Mouse (Mus musculus): ENCODE results near the gene Abcc10. TPM values are rescaled to one million over a fixed set of nuclear protein-coding genes. Genes with fewer than 3 reads are reported as not detected.

Gene Abcc10
- total and polyA plus RNA-seq, 3 experiments = 1.1 to 4.1 (median 3.8) TPM

GRCm38 (mm10) chr17:46310515-46310914 is 17.6 kb downstream of the Abcc10 start:
- dilution Hi-C loops (cut with MboI; ENCODE audit: extremely low pct_ligation_motif_present, extremely low pct_unique_long_range_greater_than_20kb, low sequenced_read_pairs) = no loop called here

GRCm38 (mm10) chr17:46309835-46310234 is 18.3 kb downstream of the Abcc10 start:
- TF ChIP-seq ELF1 (IDR thresholded peaks at IDR 0.05; ENCODE audit: low read depth, low read length) (no peak), POLR2AphosphoS2 (IDR thresholded peaks at IDR 0.05; ENCODE audit: low read depth, low read length) (no peak)
- no peaks in the 10 kb centered on the region for H3K27me3 ChIP-seq (replicated peaks)
- in situ Hi-C loops (cut with MboI; ENCODE audit: low pct_ligation_motif_present, low pct_unique_long_range_greater_than_20kb, low sequenced_read_pairs) = no loop called here
- H3K36me3 ChIP-seq (replicated peaks in 1 of 2; ENCODE audit: control insufficient read depth in 1 of 2, insufficient read depth in 1 of 2, low read length in 1 of 2) = peaks cover 9 to 58% of the 10 kb centered on the region in 2 experiments
- no peak overlapping the region for H3K27ac ChIP-seq (ENCODE audit: insufficient read depth, low read depth)
- H3K9me3 ChIP-seq (replicated peaks; ENCODE audit: low read length) = peaks cover 2% of the 10 kb centered on the region
- dilution Hi-C loops (cut with MboI; ENCODE audit: extremely low pct_ligation_motif_present, extremely low pct_unique_long_range_greater_than_20kb, low sequenced_read_pairs) = no loop called here
- no peaks in the 10 kb centered on the region for H3K4me1 ChIP-seq (ENCODE audit: control insufficient read depth in 1 of 2, insufficient read depth in 2 of 2)
- no peak overlapping the region for H3K9ac ChIP-seq (ENCODE audit: insufficient read depth, low read depth)
- no peaks in the 10 kb centered on the region for H3K79me2 ChIP-seq (replicated peaks; ENCODE audit: control insufficient read depth, extremely low read depth, insufficient read depth, poor library complexity, severe bottlenecking)
- no peak overlapping the region for H3K4me2 ChIP-seq (ENCODE audit: insufficient read depth, low read depth, poor library complexity, severe bottlenecking)
- no peak for DNase-seq (ENCODE audit: extremely low read depth)
- H3K4me3 ChIP-seq (replicated peaks in 1 of 3; ENCODE audit: low read depth in 2 of 3, low read length in 2 of 3, poor library complexity in 1 of 3) = no peak overlapping the region

More at GRCm38 (mm10) chr17:46310515-46310914, 17.6 kb downstream of the Abcc10 start:
- no peaks in the 10 kb centered on the region for H3K27me3 ChIP-seq (replicated peaks)
- DNase-seq (ENCODE audit: extremely low read depth) = no peak
- H3K79me2 ChIP-seq (replicated peaks; ENCODE audit: control insufficient read depth, extremely low read depth, insufficient read depth, poor library complexity, severe bottlenecking) = no peaks in the 10 kb centered on the region
- TF ChIP-seq BHLHE40 (IDR thresholded peaks at IDR 0.05; ENCODE audit: low read depth, low read length) (no peak), CTCF (conservative IDR thresholded peaks at IDR 0.05 in 1 of 2, IDR thresholded peaks at IDR 0.05 in 1 of 2; ENCODE audit: low read depth in 2 of 2, low read length in 2 of 2) (no peak), MAX (IDR thresholded peaks at IDR 0.05; ENCODE audit: low read length) (no peak), USF1 (IDR thresholded peaks at IDR 0.05; ENCODE audit: low read depth, low read length) (no peak), IRF4 (IDR thresholded peaks at IDR 0.05; ENCODE audit: low read depth, low read length) (no peak), SIN3A (IDR thresholded peaks at IDR 0.05; ENCODE audit: low read length) (no peak), KAT2A (IDR thresholded peaks at IDR 0.05; ENCODE audit: insufficient replicate concordance, low read length) (no peak), MEF2A (IDR thresholded peaks at IDR 0.05; ENCODE audit: borderline replicate concordance, low read depth, low read length) (no peak), UBTF (IDR thresholded peaks at IDR 0.05; ENCODE audit: low read depth, low read length) (no peak), CHD2 (IDR thresholded peaks at IDR 0.05; ENCODE audit: low read length) (no peak), RCOR1 (conservative IDR thresholded peaks at IDR 0.05; ENCODE audit: low read depth, low read length) (no peak), ZC3H11A (IDR thresholded peaks at IDR 0.05; ENCODE audit: low read depth, low read length) (no peak), NELFE (IDR thresholded peaks at IDR 0.05; ENCODE audit: low read depth, low read length) (no peak), HCFC1 (IDR thresholded peaks at IDR 0.05; ENCODE audit: low read depth, low read length) (no peak), EP300 (IDR thresholded peaks at IDR 0.05; ENCODE audit: low read length) (no peak), GABPA (IDR thresholded peaks at IDR 0.05; ENCODE audit: insufficient replicate concordance, low read depth, low read length) (no peak), E2F4 (IDR thresholded peaks at IDR 0.05; ENCODE audit: insufficient replicate concordance, low read depth, low read length) (no peak)
- no peak overlapping the region for H3K27ac ChIP-seq (ENCODE audit: insufficient read depth, low read depth)
- no peak overlapping the region for H3K9ac ChIP-seq (ENCODE audit: insufficient read depth, low read depth)
- H3K9me3 ChIP-seq (replicated peaks; ENCODE audit: low read length) = peaks cover 2% of the 10 kb centered on the region
- H3K4me3 ChIP-seq (replicated peaks in 1 of 3; ENCODE audit: low read depth in 2 of 3, low read length in 2 of 3, poor library complexity in 1 of 3) = no peak overlapping the region
- no peaks in the 10 kb centered on the region for H3K4me1 ChIP-seq (ENCODE audit: control insufficient read depth in 1 of 2, insufficient read depth in 2 of 2)
- in situ Hi-C loops (cut with MboI; ENCODE audit: low pct_ligation_motif_present, low pct_unique_long_range_greater_than_20kb, low sequenced_read_pairs) = no loop called here
- H3K36me3 ChIP-seq (replicated peaks in 1 of 2; ENCODE audit: control insufficient read depth in 1 of 2, insufficient read depth in 1 of 2, low read length in 1 of 2) = peaks cover 7 to 51% of the 10 kb centered on the region in 2 experiments
- H3K4me2 ChIP-seq (ENCODE audit: insufficient read depth, low read depth, poor library complexity, severe bottlenecking) = no peak overlapping the region

All from CH12.LX (cell line).